ENCODE assay signal across 8 mouse cellular contexts in genomic region chr4:126103590-126104068, GRCm38 (mm10). TPM values are rescaled to one million over a fixed set of nuclear protein-coding genes. Genes with fewer than 3 reads are reported as not detected.
DNase-seq lines count a peak whose midpoint lies in the region; ATAC-seq and TF ChIP-seq lines count a peak whose summit lies in the region.

Gene Stk40 (plus strand): TSS chr4:126103957.

- TF ChIP-seq RAD21 in MEL (IDR thresholded peaks at IDR 0.05; ENCODE audit: low read depth, low read length) = no peak

- no peaks in the 10 kb centered on the region for H3K9me3 ChIP-seq in MEL (replicated peaks; ENCODE audit: insufficient read depth, low read length)
- no peaks in the 10 kb centered on the region for H3K9me3 ChIP-seq in forebrain, postnatal 0 days (ENCODE audit: low read length)
- H3K9me3 ChIP-seq in lung, embryonic 15.5 days = no peaks in the 10 kb centered on the region

- H3K4me1 ChIP-seq in MEL (ENCODE audit: control insufficient read depth in 1 of 2, insufficient read depth in 2 of 2, low read length in 2 of 2) = peaks cover 9 to 55% of the 10 kb centered on the region in 2 experiments
- H3K4me1 ChIP-seq in cerebellum, adult 2 months (ENCODE audit: control insufficient read depth, insufficient read depth, low read length) = peaks cover 25% of the 10 kb centered on the region
- H3K4me1 ChIP-seq in forebrain, postnatal 0 days (ENCODE audit: insufficient read depth) = peaks cover 27% of the 10 kb centered on the region
- peaks cover 37% of the 10 kb centered on the region for H3K4me1 ChIP-seq in lung, embryonic 15.5 days

- H3K79me2 ChIP-seq in MEL (ENCODE audit: control insufficient read depth, insufficient read depth, low read length, poor library complexity) = peaks cover 46% of the 10 kb centered on the region

- WGBS in cerebellum, adult 2 months = under 1% methylated on average over 32 of the region's 34 CpGs
- under 1% methylated on average over 34 of the region's 34 CpGs for WGBS in forebrain, postnatal 0 days
- WGBS in lung, embryonic 15.5 days = 2% methylated on average over 33 of the region's 34 CpGs

- H3K4me2 ChIP-seq in forebrain, postnatal 0 days (ENCODE audit: low read depth) = peak within 1 kb of the TSS; percentile 85
- H3K4me2 ChIP-seq in lung, embryonic 15.5 days = peak within 1 kb of the TSS; percentile 93

- peak in 1 of 2 experiments; percentile 62; a peak in 2 of 4 replicates for TF ChIP-seq EP300 in MEL (IDR thresholded peaks at IDR 0.05; ENCODE audit: low read depth in 1 of 2, low read length in 2 of 2)

- H3K36me3 ChIP-seq in MEL (ENCODE audit: control insufficient read depth in 1 of 2, insufficient read depth in 2 of 2, low read length in 2 of 2) = peaks cover 0 to 42% of the 10 kb centered on the region in 2 experiments; a peak in 2 of 4 replicates
- no peaks in the 10 kb centered on the region for H3K36me3 ChIP-seq in forebrain, postnatal 0 days (ENCODE audit: insufficient read depth)
- H3K36me3 ChIP-seq in lung, embryonic 15.5 days = 0 out of 2 replicates have a peak, but pooled peaks cover 3% of the 10 kb centered on the region

- DNase-seq in MEL (ENCODE audit: low read depth, low spot score) = peak; percentile 98
- peak; percentile 95 to 97 for DNase-seq in cerebellum, adult 2 months
- peak; percentile 98 for DNase-seq in forebrain, postnatal 0 days
- DNase-seq in heart, postnatal 4 days = peak; percentile 97
- peak; percentile 94 to 96 for DNase-seq in layer of hippocampus, adult 8-10 months (ENCODE audit: low spot score in 2 of 2)
- DNase-seq in ovary, adult 18-20 months (ENCODE audit: low spot score) = peak; percentile 93
- peak; percentile 98 for DNase-seq in thymus, postnatal 0 days (ENCODE audit: low spot score)

- ATAC-seq in forebrain, postnatal 0 days = peak; percentile 96
- ATAC-seq in lung, embryonic 15.5 days (ENCODE audit: borderline replicate concordance, extremely low read depth, low FRiP score, low TSS enrichment) = peak; percentile 97

- TF ChIP-seq CTCF in MEL (IDR thresholded peaks at IDR 0.05 in 2 of 3, conservative IDR thresholded peaks at IDR 0.05 in 1 of 3; ENCODE audit: control insufficient read depth in 1 of 3, insufficient read depth in 1 of 3, low read depth in 2 of 3, low read length in 3 of 3, poor library complexity in 1 of 3, severe bottlenecking in 1 of 3) = peak in 2 of 3 experiments; percentile 50 to 60; a peak in 4 of 6 replicates
- TF ChIP-seq CTCF in cerebellum, adult 2 months (IDR thresholded peaks at IDR 0.05; ENCODE audit: borderline replicate concordance, insufficient read depth, low read depth, low read length) = peak; percentile 58; the same call in 1 of the 2 replicates
- peak; percentile 81 for TF ChIP-seq CTCF in forebrain, postnatal 0 days (IDR thresholded peaks at IDR 0.05; ENCODE audit: low read depth)

- peak within 1 kb of the TSS; percentile 93 for H3K27ac ChIP-seq in MEL (ENCODE audit: control insufficient read depth, low read depth, low read length)
- peak within 1 kb of the TSS; percentile 81 for H3K27ac ChIP-seq in cerebellum, adult 2 months (ENCODE audit: insufficient read depth, low read length)
- peak within 1 kb of the TSS; percentile 80 for H3K27ac ChIP-seq in forebrain, postnatal 0 days (ENCODE audit: low read depth, low read length)
- H3K27ac ChIP-seq in lung, embryonic 15.5 days = peak within 1 kb of the TSS; percentile 91

- H3K9ac ChIP-seq in MEL (ENCODE audit: control insufficient read depth, low read depth, low read length, poor library complexity, severe bottlenecking) = peak within 1 kb of the TSS; percentile 88
- H3K9ac ChIP-seq in forebrain, postnatal 0 days = peak within 1 kb of the TSS; percentile 80
- peak within 1 kb of the TSS; percentile 75 for H3K9ac ChIP-seq in lung, embryonic 15.5 days

- H3K27me3 ChIP-seq in MEL (ENCODE audit: control insufficient read depth in 1 of 2, insufficient read depth in 2 of 2, low read length in 2 of 2) = no peaks in the 10 kb centered on the region
- no peaks in the 10 kb centered on the region for H3K27me3 ChIP-seq in cerebellum, adult 2 months (ENCODE audit: control insufficient read depth, insufficient read depth, low read length)
- no peaks in the 10 kb centered on the region for H3K27me3 ChIP-seq in forebrain, postnatal 0 days (ENCODE audit: insufficient read depth, low read length)
- no peaks in the 10 kb centered on the region for H3K27me3 ChIP-seq in lung, embryonic 15.5 days

- TF ChIP-seq POLR2A in MEL (IDR thresholded peaks at IDR 0.05; ENCODE audit: control insufficient read depth in 1 of 2, insufficient read depth in 1 of 2, low read depth in 1 of 2, low read length in 2 of 2, poor library complexity in 1 of 2) = peak; percentile 87 to 96
- peak; percentile 87 for TF ChIP-seq POLR2A in cerebellum, adult 2 months (IDR thresholded peaks at IDR 0.05; ENCODE audit: borderline replicate concordance, insufficient read depth, low read length)

- H3K4me3 ChIP-seq in MEL (ENCODE audit: control insufficient read depth in 1 of 2, insufficient read depth in 1 of 2, low read depth in 2 of 2, low read length in 2 of 2) = peak within 1 kb of the TSS; percentile 84 to 93
- peak within 1 kb of the TSS; percentile 84 for H3K4me3 ChIP-seq in cerebellum, adult 2 months (replicated peaks; ENCODE audit: insufficient read depth, low read depth, low read length)
- peak within 1 kb of the TSS; percentile 93 for H3K4me3 ChIP-seq in forebrain, postnatal 0 days (ENCODE audit: low read depth, low read length)
- H3K4me3 ChIP-seq in lung, embryonic 15.5 days = peak within 1 kb of the TSS; percentile 89

TF ChIP-seq in MEL, 35 proteins besides CTCF, POLR2A, EP300 and RAD21 (continues in another document):
- TF ChIP-seq BHLHE40 (IDR thresholded peaks at IDR 0.05; ENCODE audit: borderline replicate concordance, low read depth, low read length) = peak; percentile 43; the same call in 1 of the 2 replicates
- TF ChIP-seq KAT2A (conservative IDR thresholded peaks at IDR 0.05; ENCODE audit: low read depth, low read length) = peak; percentile 64; the same call in 1 of the 2 replicates
- no peak for TF ChIP-seq UBTF (IDR thresholded peaks at IDR 0.05; ENCODE audit: borderline replicate concordance, insufficient read depth, low read depth, low read length)
- TF ChIP-seq HCFC1 (IDR thresholded peaks at IDR 0.05; ENCODE audit: low read depth, low read length) = peak; percentile 95
- TF ChIP-seq MAFK (IDR thresholded peaks at IDR 0.05; ENCODE audit: borderline replicate concordance, low read depth, low read length) = no peak
- TF ChIP-seq RCOR1 (IDR thresholded peaks at IDR 0.05; ENCODE audit: low read depth, low read length) = 0 out of 2 replicates have a peak, but pooled peaks have one; percentile 41
- TF ChIP-seq ZNF384 (IDR thresholded peaks at IDR 0.05; ENCODE audit: low read depth, low read length) = no peak
- peak; percentile 40; the same call in 1 of the 2 replicates for TF ChIP-seq SIN3A (IDR thresholded peaks at IDR 0.05; ENCODE audit: low read length)
- no peak for TF ChIP-seq CHD1 (IDR thresholded peaks at IDR 0.05; ENCODE audit: low read depth, low read length)
- peak; percentile 0; the same call in 1 of the 2 replicates for TF ChIP-seq E2F4 (IDR thresholded peaks at IDR 0.05; ENCODE audit: borderline replicate concordance, low read depth, low read length)
- TF ChIP-seq POLR2AphosphoS2 (IDR thresholded peaks at IDR 0.05; ENCODE audit: low read length) = peak; percentile 92; the same call in 1 of the 2 replicates
- no peak for TF ChIP-seq JUND (IDR thresholded peaks at IDR 0.05; ENCODE audit: low read depth, low read length)
- peak; percentile 98 for TF ChIP-seq ELF1 (IDR thresholded peaks at IDR 0.05; ENCODE audit: low read depth, low read length)
- TF ChIP-seq TAL1 (IDR thresholded peaks at IDR 0.05; ENCODE audit: low read length) = no peak
- peak; percentile 56 for TF ChIP-seq MXI1 (IDR thresholded peaks at IDR 0.05; ENCODE audit: low read depth, low read length)
- peak; percentile 57; the same call in 1 of the 2 replicates for TF ChIP-seq NRF1 (IDR thresholded peaks at IDR 0.05; ENCODE audit: insufficient read depth, low read depth, low read length, poor library complexity, severe bottlenecking)
- TF ChIP-seq TCF12 (IDR thresholded peaks at IDR 0.05; ENCODE audit: low read depth, low read length) = peak; percentile 60
- no peak; the same call in 1 of the 2 replicates for TF ChIP-seq MYC (IDR thresholded peaks at IDR 0.05; ENCODE audit: low read depth, low read length)
- TF ChIP-seq MEF2A (IDR thresholded peaks at IDR 0.05; ENCODE audit: extremely low read depth, insufficient replicate concordance, low read depth, low read length, poor library complexity, severe bottlenecking) = 0 out of 2 replicates have a peak, but pooled peaks have one; percentile 28
- TF ChIP-seq USF1 (IDR thresholded peaks at IDR 0.05; ENCODE audit: low read depth, low read length) = peak; percentile 63
- no peak for TF ChIP-seq CHD2 (IDR thresholded peaks at IDR 0.05; ENCODE audit: low read length)
- peak; percentile 86 for TF ChIP-seq ETS1 (IDR thresholded peaks at IDR 0.05; ENCODE audit: low read depth, low read length)
- TF ChIP-seq NELFE (IDR thresholded peaks at IDR 0.05; ENCODE audit: low read depth, low read length) = peak; percentile 81
- no peak; the same call in none of the 2 replicates for TF ChIP-seq MAX (IDR thresholded peaks at IDR 0.05; ENCODE audit: low read length)
- no peak for TF ChIP-seq USF2 (IDR thresholded peaks at IDR 0.05; ENCODE audit: borderline replicate concordance in 1 of 2, insufficient read depth in 1 of 2, low read depth in 1 of 2, low read length in 2 of 2)
- peak; percentile 96 for TF ChIP-seq GATA1 (IDR thresholded peaks at IDR 0.05; ENCODE audit: low read depth, low read length)
- TF ChIP-seq ZKSCAN1 (IDR thresholded peaks at IDR 0.05; ENCODE audit: low read depth, low read length) = no peak
- TF ChIP-seq ZC3H11A (IDR thresholded peaks at IDR 0.05; ENCODE audit: low read depth, low read length) = no peak
- TF ChIP-seq POLR2AphosphoS5 (IDR thresholded peaks at IDR 0.05; ENCODE audit: borderline replicate concordance, low read depth, low read length) = no peak

RNA-seq across cellular contexts. Expression of gene Stk40, which starts in this region (rescaled TPM):
- total RNA-seq in MEL (2012; rRNA removed) = 16.8 and 30.4 TPM in 2 replicates
- polyA plus RNA-seq in MEL (2012; ENCODE audit: insufficient read depth in 1 of 2, insufficient read length in 2 of 2, low read depth in 1 of 2, low replicate concordance in 2 of 2, missing spikeins in 1 of 2) = 100 to 1,000 TPM in 1 of 2 experiments, 10 to 100 TPM in 1; 79.4 to 270 TPM
- polyA plus RNA-seq in cerebellum, adult 2 months (2012; rRNA removed) = 23.3 and 24.9 TPM in 2 replicates
- total RNA-seq in forebrain, postnatal 0 days (2014; rRNA removed) = 11.7 and 19.6 TPM in 2 replicates
- polyA plus RNA-seq in forebrain, postnatal 0 days (2015; fragmentation: Nextera tagmentation; extraction: Ambion mirVana) = 13.3 and 14.9 TPM in 2 replicates
- total RNA-seq in heart, postnatal 4 days (2021) = 10 to 100 TPM; 32.5 to 33.2 TPM
- total RNA-seq in layer of hippocampus, adult 8-10 months (2022) = 10 to 100 TPM; 25.4 to 36.5 (median 31.1) TPM
- polyA plus RNA-seq in lung, embryonic 15.5 days (2015; fragmentation: Nextera tagmentation; extraction: Ambion mirVana) = 37.8 and 40.7 TPM in 2 replicates
- 26.5 and 28.8 TPM in 2 replicates for polyA plus RNA-seq in thymus, postnatal 0 days (2015; fragmentation: Nextera tagmentation; extraction: Ambion mirVana)

Comparison
In these comparisons a context has a peak if more than half of its experiments do, and no peak if none do; other contexts are left out.
1. Peak in every context shown above with its lines: DNase-seq, ATAC-seq, H3K4me3 ChIP-seq and H3K27ac ChIP-seq.